Mouse (Mus musculus) left cerebral cortex, adult 2 months (tissue): ENCODE results near the gene Fam214b. TPM values are rescaled to one million over a fixed set of nuclear protein-coding genes. Genes with fewer than 3 reads are reported as not detected.

Source experiments
- DNase-seq, 2 experiments: peaks; one replicate each; pipeline ENCODE4 v3.0.0; 2021 to 2022; ENCODE audit warnings: low spot score in 2 of 2, mixed read lengths in 1 of 2; ENCODE audit errors: extremely low spot score in 1 of 2
- H3K27ac ChIP-seq: fragments of 200-600 bp; 2 replicates; pipeline ENCODE4 v1.8.1; 2022
- H3K4me3 ChIP-seq: fragments of 200-600 bp; 2 replicates; pipeline ENCODE4 v1.8.1; 2022
- CTCF ChIP-seq: fragments of 200-600 bp; IDR thresholded peaks from 2 replicates; pipeline ENCODE4 v1.8.1; 2022; ENCODE audit warnings: antibody characterized with exemption, mild to moderate bottlenecking, moderate library complexity
- intact Hi-C: fragments of 180-260 bp; cut with DNase I; formaldehyde crosslinking; loops from one replicate; pipeline ENCODE4 v1.15.1; 2025
- total RNA-seq, 2 experiments: library from RNA; stranded (reverse); gene quantifications; 2 replicates each; pipeline ENCODE4 v1.2.3; 2021

The Fam214b gene
- total RNA-seq, 2 experiments from 2014 or later = 39.0 to 39.7 TPM

GRCm38 (mm10) chr4:43025084-43025960, 20.7 kb downstream of the Fam214b start, which contains the start of gene Pigo:
TSS of gene Pigo (minus strand) at chr4:43025819.
- peak; percentile 91 to 93 for DNase-seq
- intact Hi-C loops = loop anchor here (1.0 kb wide), 1 partner anchor 15 kb away; the partner anchor contains the start of gene Fancg
- Histone ChIP-seq H3K27ac (peak within 1 kb of the TSS; percentile 91), H3K4me3 (peak within 1 kb of the TSS; percentile 84)
- TF ChIP-seq CTCF = peak; percentile 61

GRCm38 (mm10) chr4:43024673-43025072, 21.3 kb downstream of the Fam214b start:
- peak overlapping the region; percentile 84 for H3K4me3 ChIP-seq
- peak overlapping the region; percentile 91; the same call in 1 of the 2 replicates for H3K27ac ChIP-seq
- DNase-seq = no peak
- intact Hi-C loops = loop anchor here (1.0 kb wide), 1 partner anchor 14 kb away; the partner anchor contains the start of gene Fancg
- TF ChIP-seq CTCF = no peak

- Histone ChIP-seq H3K4me3 (no peak overlapping the region), H3K27ac (no peak overlapping the region)
- no peak for DNase-seq
- TF ChIP-seq CTCF = no peak
- intact Hi-C loops = no loop called here
These were observed 24.7 kb downstream of the Fam214b start for GRCm38 (mm10) chr4:43021341-43021740.

GRCm38 (mm10) chr4:43020876-43021275, 25.1 kb downstream of the Fam214b start:
- no peak for TF ChIP-seq CTCF
- H3K4me3 ChIP-seq = no peak overlapping the region
- no peak overlapping the region for H3K27ac ChIP-seq
- intact Hi-C loops = no loop called here
- DNase-seq = no peak

- intact Hi-C loops = no loop called here
- no peak overlapping the region for H3K27ac ChIP-seq
- no peak overlapping the region for H3K4me3 ChIP-seq
- no peak for TF ChIP-seq CTCF
- DNase-seq = no peak
These were observed 26.2 kb downstream of the Fam214b start for GRCm38 (mm10) chr4:43019641-43020465.

- no peak for DNase-seq
- H3K27ac ChIP-seq = no peak overlapping the region
- no peak overlapping the region for H3K4me3 ChIP-seq
- TF ChIP-seq CTCF = no peak
- intact Hi-C loops = no loop called here
These were observed 26.8 kb downstream of the Fam214b start for GRCm38 (mm10) chr4:43019176-43019575.

GRCm38 (mm10) chr4:43018156-43018555, 27.9 kb downstream of the Fam214b start:
- no peak for TF ChIP-seq CTCF
- no peak for DNase-seq
- H3K27ac ChIP-seq = no peak overlapping the region
- intact Hi-C loops = no loop called here
- no peak overlapping the region for H3K4me3 ChIP-seq

GRCm38 (mm10) chr4:43012091-43012490, 33.9 kb downstream of the Fam214b start:
- no peak overlapping the region for H3K4me3 ChIP-seq
- no peak for TF ChIP-seq CTCF
- intact Hi-C loops = no loop called here
- no peak for DNase-seq
- no peak overlapping the region for H3K27ac ChIP-seq

- H3K4me3 ChIP-seq = peak within 1 kb of the TSS; percentile 91
- intact Hi-C loops = loop anchor here (1.0 kb wide), 1 partner anchor 15 kb away; the partner anchor contains the start of gene Pigo
- no peak; the same call in 1 of the 2 replicates for TF ChIP-seq CTCF
- H3K27ac ChIP-seq = peak within 1 kb of the TSS; percentile 69
- peak; percentile 77 to 79 for DNase-seq
These were observed 35.6 kb downstream of the Fam214b start, which contains the start of gene Fancg for GRCm38 (mm10) chr4:43010161-43011038. TSS of gene Fancg (minus strand) at chr4:43010506.

- TF ChIP-seq CTCF = peak; percentile 60
- H3K4me3 ChIP-seq = no peak overlapping the region
- H3K27ac ChIP-seq = no peak overlapping the region
- intact Hi-C loops = no loop called here
- DNase-seq = no peak
These were observed 40.3 kb downstream of the Fam214b start for GRCm38 (mm10) chr4:43005765-43006164.

- TF ChIP-seq CTCF = no peak
- no peak for DNase-seq
- H3K27ac ChIP-seq = no peak overlapping the region
- intact Hi-C loops = no loop called here
- H3K4me3 ChIP-seq = no peak overlapping the region
These were observed 41.1 kb downstream of the Fam214b start for GRCm38 (mm10) chr4:43004951-43005350.
